Mouse (Mus musculus) cerebellum, adult 9-11 months (tissue): ENCODE results near the gene L1td1.

Source experiments
- DNase-seq: peaks from one replicate; pipeline ENCODE4 v3.0.0; 2022

Gene L1td1

GRCm38 (mm10) chr4:98743209-98743905 is 16.8 kb downstream of the L1td1 start:
- DNase-seq: no peak

- no peak for DNase-seq
Measured at GRCm38 (mm10) chr4:98743906-98744210, 17.3 kb downstream of the L1td1 start.

GRCm38 (mm10) chr4:98754456-98754855 is 27.9 kb downstream of the L1td1 start:
- DNase-seq: peak; percentile 54

- DNase-seq: no peak
Measured at GRCm38 (mm10) chr4:98756141-98756540, 29.6 kb downstream of the L1td1 start.

- DNase-seq: peak; percentile 43
Measured at GRCm38 (mm10) chr4:98758012-98758821, 31.7 kb downstream of the L1td1 start.

GRCm38 (mm10) chr4:98758872-98759518 is 32.5 kb downstream of the L1td1 start:
- no peak for DNase-seq

- no peak for DNase-seq
Measured at GRCm38 (mm10) chr4:98767134-98768133, 40.9 kb downstream of the L1td1 start.

GRCm38 (mm10) chr4:98773785-98774184 is 47.3 kb downstream of the L1td1 start:
- DNase-seq: no peak

- no peak for DNase-seq
Measured at GRCm38 (mm10) chr4:98776721-98777427, 50.3 kb downstream of the L1td1 start.

GRCm38 (mm10) chr4:98777464-98777863 is 50.9 kb downstream of the L1td1 start:
- DNase-seq: no peak

GRCm38 (mm10) chr4:98778219-98778618 is 51.7 kb downstream of the L1td1 start:
- DNase-seq: no peak

GRCm38 (mm10) chr4:98785851-98786250 is 59.3 kb downstream of the L1td1 start:
- no peak for DNase-seq

- DNase-seq: no peak
Measured at GRCm38 (mm10) chr4:98786281-98786680, 59.7 kb downstream of the L1td1 start.
